Mouse (Mus musculus) gastrocnemius, postnatal 4 days (tissue): ENCODE measurements around the gene Erbb2. TPM values are rescaled to one million over a fixed set of nuclear protein-coding genes. Genes with fewer than 3 reads are reported as not detected.

Experiments
- DNase-seq, 2 experiments: peaks; one replicate each; pipeline ENCODE4 v3.0.0; 2021 to 2022; ENCODE audit warnings: low spot score in 2 of 2, mixed read lengths in 2 of 2
- total RNA-seq, 2 experiments: library from RNA; stranded (reverse); gene quantifications; 2 replicates each; pipeline ENCODE4 v1.2.3; 2021

The Erbb2 gene
- total RNA-seq, 2 experiments from 2014 or later = 19.6 to 23.5 TPM

DNA sequence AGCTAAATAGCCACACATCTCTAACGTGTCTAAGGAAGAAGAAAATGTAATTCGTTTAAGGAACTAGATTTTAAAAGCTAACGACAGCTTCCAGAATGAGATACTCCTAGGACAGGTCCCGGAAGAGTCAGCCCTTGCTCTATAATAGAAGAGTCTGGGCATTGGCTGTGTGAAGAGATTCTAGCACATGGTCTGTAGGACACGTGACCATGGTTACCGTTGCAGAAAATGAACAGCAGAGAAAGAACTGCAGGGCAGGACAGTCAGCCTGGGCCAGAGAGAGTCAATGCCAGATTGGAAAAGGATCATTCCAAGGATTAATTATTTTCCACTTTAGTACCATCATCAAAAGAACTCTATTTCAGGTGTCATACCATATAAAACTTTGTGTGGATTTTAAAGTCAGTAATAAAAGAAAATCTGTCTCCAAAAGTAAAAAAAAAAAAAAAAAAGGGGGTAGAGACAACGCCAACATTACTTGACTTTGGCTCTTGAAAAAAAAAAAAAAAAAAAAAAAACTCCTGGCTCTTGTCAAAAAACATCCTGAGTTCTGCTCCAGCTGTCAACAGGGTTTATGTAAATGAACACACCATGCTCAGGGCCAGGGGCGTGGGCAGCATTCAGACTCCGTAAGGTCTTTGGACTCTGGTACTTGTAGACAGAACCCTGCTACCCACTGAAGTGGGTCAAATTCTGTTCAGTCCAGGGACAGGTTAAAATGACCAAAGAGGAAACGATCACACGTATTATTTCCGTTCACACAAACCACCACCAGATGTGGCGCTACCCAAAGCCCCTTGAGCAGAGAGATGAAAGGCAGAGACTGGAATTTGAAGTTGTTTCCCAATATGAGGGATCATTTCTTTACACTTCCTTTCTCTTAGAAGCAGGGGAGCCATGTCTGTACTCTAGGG lies 67.0 kb downstream of the Erbb2 start:
- DNase-seq = no peak

DNA sequence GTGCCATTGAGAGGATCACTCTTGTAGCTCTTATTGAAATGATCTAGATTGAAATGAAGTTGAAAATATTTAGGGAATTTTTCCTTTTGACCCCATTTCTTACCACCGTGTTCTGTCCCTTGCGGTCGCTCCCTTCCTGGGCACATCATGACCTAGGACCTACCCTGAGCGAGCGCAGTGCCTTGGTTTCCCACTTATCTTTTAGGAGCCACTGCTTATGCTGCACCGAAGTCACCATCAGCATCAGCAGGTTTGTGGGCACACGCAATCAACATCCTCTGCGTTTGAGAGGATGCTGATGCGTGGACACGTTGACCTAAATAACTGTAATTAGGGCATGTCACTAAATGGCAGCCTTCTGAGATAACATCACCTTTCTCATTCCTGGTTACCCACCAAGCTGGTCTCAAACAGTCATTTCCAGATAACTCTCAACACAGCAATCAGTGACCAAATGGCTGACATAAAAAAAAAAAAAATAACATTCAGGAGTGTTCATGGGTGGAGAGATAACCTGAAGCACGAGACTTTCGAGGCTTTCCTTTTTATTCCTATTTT lies 67.7 kb downstream of the Erbb2 start:
- no peak for DNase-seq

DNA sequence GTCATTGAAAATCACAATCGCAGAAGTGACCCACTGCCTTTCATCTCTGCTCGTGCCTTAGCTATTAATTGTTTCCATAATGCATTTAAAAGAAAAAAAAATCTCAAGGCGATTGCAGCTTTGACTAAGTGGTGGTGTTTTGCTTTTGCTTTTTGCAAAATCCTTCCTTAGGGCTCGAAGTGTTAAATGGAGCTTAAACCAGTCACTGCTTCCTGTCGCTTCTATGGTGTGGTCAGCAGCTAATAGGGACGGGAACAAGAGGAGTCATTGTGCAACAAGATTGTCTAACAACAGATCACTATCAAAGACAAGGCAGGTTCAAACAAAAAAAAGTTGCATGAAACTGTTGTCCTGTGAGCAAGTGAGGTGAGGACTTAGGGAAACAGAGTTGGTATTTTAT lies 69.0 kb downstream of the Erbb2 start:
- no peak for DNase-seq

DNA sequence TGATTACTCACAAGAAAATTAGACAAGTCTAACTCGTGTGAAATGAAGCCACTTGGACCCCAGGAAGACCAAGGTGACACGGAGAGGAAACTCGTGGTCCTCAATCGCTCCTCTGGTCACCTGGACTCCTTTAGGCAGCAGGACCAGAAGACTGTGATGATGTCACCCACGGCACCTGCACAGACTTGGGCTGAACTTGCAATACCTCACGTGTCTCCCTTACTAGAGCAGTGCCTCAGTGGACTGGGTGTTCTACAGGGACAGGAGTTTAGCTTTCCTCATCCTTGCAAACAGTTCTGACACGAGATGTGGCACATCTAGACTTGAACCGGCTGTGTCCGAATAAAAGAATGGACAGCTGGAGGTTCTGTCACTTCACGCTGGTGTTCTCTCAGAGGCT lies 69.8 kb downstream of the Erbb2 start:
- no peak for DNase-seq

DNA sequence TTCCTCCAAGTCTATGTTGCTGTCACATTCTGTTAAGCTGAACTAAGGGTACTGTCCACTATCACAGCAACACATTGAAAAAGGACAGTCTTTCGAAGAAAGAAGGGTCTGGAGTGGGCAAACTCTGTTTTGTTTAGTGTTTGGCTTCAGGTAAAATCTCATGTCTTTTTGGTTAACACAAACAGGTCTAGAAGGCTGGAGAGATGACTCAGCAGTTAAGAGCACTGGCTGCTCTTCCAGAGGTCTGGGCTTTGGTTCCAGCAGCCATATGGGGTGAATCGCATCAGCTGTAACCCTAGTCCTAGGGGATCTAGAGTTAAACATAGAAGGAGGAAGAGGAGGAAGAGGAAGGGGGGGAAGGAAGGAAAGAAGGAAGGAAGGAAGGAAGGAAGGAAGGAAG lies 73.5 kb downstream of the Erbb2 start:
- DNase-seq = no peak

Other genes starting within 250 kb of the Erbb2 start
- 10 to 100 TPM; 28.5 to 34.8 TPM for gene Med1, start 219.2 kb upstream of the Erbb2 start, total RNA-seq
- gene Cdk12, start 209.4 kb upstream of the Erbb2 start, total RNA-seq = 10 to 100 TPM; 28.5 to 31.0 TPM
- not detected for gene Neurod2, start 82.8 kb upstream of the Erbb2 start, total RNA-seq
- under 1 TPM; 0.52 to 0.70 TPM for gene Ppp1r1b, start 64.1 kb upstream of the Erbb2 start, total RNA-seq
- 10 to 100 TPM; 14.1 to 16.9 TPM for gene Stard3, start 54.1 kb upstream of the Erbb2 start, total RNA-seq
- 100 to 1,000 TPM; 447 to 769 TPM for gene Tcap, start 28.7 kb upstream of the Erbb2 start, total RNA-seq
- gene Pnmt, start 26.0 kb upstream of the Erbb2 start, total RNA-seq = under 1 TPM in 1 of 2 experiments, not detected in 1; 0.71 TPM
- 1 to 10 TPM; 4.6 to 5.6 TPM for gene Pgap3, start 12.0 kb upstream of the Erbb2 start, total RNA-seq
- gene Mien1, start 26.5 kb downstream of the Erbb2 start, total RNA-seq = 10 to 100 TPM; 28.0 to 29.0 TPM
- under 1 TPM in 1 of 2 experiments, not detected in 1; 0.16 TPM for gene Grb7, start 33.9 kb downstream of the Erbb2 start, total RNA-seq
- under 1 TPM; 0.54 to 0.74 TPM for gene Ikzf3, start 133.6 kb downstream of the Erbb2 start, total RNA-seq
- gene Zpbp2, start 138.6 kb downstream of the Erbb2 start, total RNA-seq = not detected
- gene Ormdl3, start 174.9 kb downstream of the Erbb2 start, total RNA-seq = 10 to 100 TPM; 28.0 to 28.3 TPM
- not detected for gene Lrrc3c, start 185.8 kb downstream of the Erbb2 start, total RNA-seq
- gene Gm12355, start 213.2 kb downstream of the Erbb2 start, total RNA-seq = 10 to 100 TPM; 11.0 to 13.9 TPM
- gene Gsdma3, start 213.9 kb downstream of the Erbb2 start, total RNA-seq = under 1 TPM; 0.49 to 0.76 TPM
- not detected for gene Gsdma2, start 234.3 kb downstream of the Erbb2 start, total RNA-seq